Mouse (Mus musculus) monocyte, adult 2 months (primary cell): ENCODE results near the gene Dppa3.

Source experiments
- DNase-seq, 2 experiments: peaks; one replicate each; pipeline ENCODE4 v3.0.0; 2022; ENCODE audit warnings: low spot score in 2 of 2, low read depth in 1 of 2

The Dppa3 gene

GRCm38 (mm10) chr6:122665866-122666265, 39.7 kb downstream of the Dppa3 start:
- no peak for DNase-seq

- no peak for DNase-seq
Observed at GRCm38 (mm10) chr6:122667715-122668114, 41.5 kb downstream of the Dppa3 start.

- no peak for DNase-seq
Observed at GRCm38 (mm10) chr6:122668823-122669222, 42.6 kb downstream of the Dppa3 start.

DNA sequence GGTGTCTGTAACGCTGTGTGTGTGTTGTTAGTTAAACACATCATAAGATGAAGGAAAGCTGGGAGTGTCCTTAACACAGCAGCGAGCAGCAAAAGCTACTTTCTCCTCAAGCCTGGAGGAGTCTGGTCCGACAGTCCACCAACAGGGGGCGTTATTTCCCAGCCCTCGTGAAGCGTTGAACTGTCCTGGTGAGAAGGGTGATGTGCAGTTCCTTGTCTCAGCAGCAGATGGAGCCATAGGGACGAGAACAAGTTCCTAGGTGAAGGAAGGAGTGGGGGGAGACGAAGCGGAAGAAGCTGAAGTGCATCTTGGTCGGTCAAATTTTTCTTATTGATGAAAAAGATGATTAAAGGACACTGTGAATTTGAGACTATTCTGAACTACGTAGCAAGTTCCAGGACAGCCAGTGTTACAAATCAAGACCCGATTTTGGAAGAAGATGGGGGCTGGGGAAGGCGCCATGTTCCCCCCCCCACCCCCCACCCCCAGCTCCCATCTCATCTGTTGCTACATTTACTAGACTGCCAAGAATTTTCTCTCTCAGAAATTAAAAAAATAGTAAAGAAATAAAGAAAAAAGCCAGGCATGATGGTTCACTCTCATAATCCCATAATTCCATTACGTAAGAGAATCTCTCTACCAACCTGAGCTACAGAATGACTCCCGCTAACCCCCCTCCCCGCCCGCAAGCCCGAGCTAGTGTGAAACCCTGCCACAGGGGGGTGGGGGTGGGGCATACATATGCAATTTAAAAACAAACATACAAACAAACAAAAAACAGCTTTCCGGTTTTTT, 43.4 kb downstream of the Dppa3 start:
- peak; percentile 83 for DNase-seq

DNA sequence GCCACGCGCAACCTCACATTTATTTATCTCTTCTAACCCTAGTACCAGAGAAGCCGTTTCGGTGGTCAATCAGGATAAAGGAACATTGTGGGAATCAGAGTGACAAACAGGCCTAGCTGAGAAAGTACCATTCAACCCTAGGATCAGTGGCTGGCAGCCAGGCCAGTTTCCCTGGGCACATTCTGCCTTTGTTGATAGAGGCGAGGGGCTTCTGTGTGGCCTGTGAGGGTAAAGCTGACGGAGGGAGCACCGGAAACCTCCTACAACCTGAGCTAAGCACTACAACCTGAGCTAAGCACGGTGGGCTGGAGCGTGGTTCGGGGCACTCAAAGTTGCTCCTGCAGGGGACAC, 44.0 kb downstream of the Dppa3 start:
- DNase-seq = no peak

DNA sequence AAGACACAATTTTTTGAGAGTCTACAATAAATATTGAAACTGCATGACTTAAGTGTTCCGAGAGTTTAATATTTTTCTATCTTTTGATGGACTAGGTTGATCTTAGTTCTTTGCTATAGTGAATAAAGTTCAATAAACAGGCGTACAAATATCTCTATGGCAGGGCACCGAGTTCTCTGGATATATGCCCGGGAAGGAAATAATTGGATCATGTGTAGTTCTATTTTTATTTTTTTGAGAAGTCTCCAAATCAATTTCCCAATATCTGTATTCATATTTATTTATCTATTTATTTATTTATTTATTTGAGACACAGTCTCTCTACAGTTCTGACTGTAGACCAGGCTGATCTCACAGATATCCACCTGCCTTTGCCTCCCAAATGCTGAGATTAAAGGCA, 44.6 kb downstream of the Dppa3 start:
- no peak for DNase-seq

DNA sequence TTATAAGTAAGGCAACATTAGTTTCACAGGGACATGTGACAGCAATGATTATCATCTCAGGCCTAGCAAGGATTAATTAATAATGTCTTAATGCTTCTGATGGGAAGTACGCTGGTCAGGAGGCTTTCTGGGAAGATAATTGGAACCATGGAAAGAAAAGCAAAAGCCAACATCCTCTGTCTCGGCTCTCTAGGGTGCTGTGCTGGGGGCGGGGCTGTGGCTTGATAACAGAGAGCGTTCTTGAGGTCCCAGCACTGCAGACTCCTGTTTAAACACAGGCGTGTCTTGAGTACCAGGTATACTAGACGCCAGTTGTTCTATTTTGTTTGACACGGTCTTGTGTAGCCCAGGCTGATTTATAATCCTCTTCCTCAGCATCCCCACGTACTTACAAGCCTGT, 46.5 kb downstream of the Dppa3 start:
- no peak for DNase-seq
